Mouse (Mus musculus) forebrain, embryonic 11.5 days (tissue): ENCODE measurements around the gene Atad3a. TPM values are rescaled to one million over a fixed set of nuclear protein-coding genes. Genes with fewer than 3 reads are reported as not detected.

Experiments
- ATAC-seq: fragments of 200-750 bp; cut with Nextera tagmentation; replicated peaks from 2 replicates; pipeline ENCODE4 v1.8.0; 2017; ENCODE audit warnings: moderate TSS enrichment; ENCODE audit not compliant: low FRiP score
- DNase-seq: peaks from one replicate; pipeline ENCODE4 v3.0.0-alpha.2; 2017; ENCODE audit warnings: low spot score
- H3K27ac ChIP-seq: fragments of 300-500 bp; sonication (generic); 2 replicates; pipeline ENCODE4 v1.5.1; 2014; ENCODE audit warnings: low read depth, low read length
- H3K27me3 ChIP-seq: fragments of 300-500 bp; sonication (generic); 2 replicates; pipeline ENCODE4 v1.6.1; 2014; ENCODE audit warnings: mild to moderate bottlenecking, low read length, mixed read lengths; ENCODE audit not compliant: control insufficient read depth, insufficient read depth
- H3K36me3 ChIP-seq: fragments of 300-500 bp; sonication (generic); 2 replicates; pipeline ENCODE4 v1.6.1; 2014; ENCODE audit warnings: mild to moderate bottlenecking, low read length, moderate library complexity, mixed read lengths; ENCODE audit not compliant: control insufficient read depth, insufficient read depth
- H3K4me1 ChIP-seq: fragments of 300-500 bp; sonication (generic); replicated peaks from 2 replicates; pipeline ENCODE4 v1.6.1; 2014; ENCODE audit warnings: low read length, mixed read lengths; ENCODE audit not compliant: control insufficient read depth, insufficient read depth
- H3K4me2 ChIP-seq: fragments of 300-500 bp; sonication (generic); 2 replicates; pipeline ENCODE4 v1.6.1; 2014; ENCODE audit warnings: low read depth, mild to moderate bottlenecking, low read length, moderate library complexity, mixed read lengths; ENCODE audit not compliant: severe bottlenecking
- H3K4me3 ChIP-seq: fragments of 300-500 bp; sonication (generic); 2 replicates; pipeline ENCODE4 v1.5.1; 2014; ENCODE audit warnings: low read depth, low read length
- H3K9ac ChIP-seq: fragments of 300-500 bp; sonication (generic); 2 replicates; pipeline ENCODE4 v1.6.1; 2014; ENCODE audit warnings: low read length
- H3K9me3 ChIP-seq: fragments of 300-500 bp; sonication (generic); 2 replicates; pipeline ENCODE4 v1.6.1; 2016; ENCODE audit warnings: low read length, mixed read lengths; ENCODE audit not compliant: control insufficient read depth
- WGBS: fragments of 180-500 bp; shearing (Covaris S2); extraction: QIAGEN DNeasy Blood & Tissue Kit; methylation state at CpG from one replicate; pipeline ENCODE4 v1.1.7; 2014; 5-methylcytosine and 5-hydroxymethylcytosine counted together
- polyA plus RNA-seq: library from polyadenylated mRNA; unstranded; fragments of >200 nt; fragmentation: Nextera tagmentation; extraction: Ambion mirVana; gene quantifications from 2 replicates; pipeline ENCODE4 v1.2.1, GENCODE M21; 2014

The Atad3a gene
- polyA plus RNA-seq, 1 experiment from 2014 or later, result 104 TPM

GRCm38 (mm10) chr4:155771706-155772105 is 10.8 kb upstream of the Atad3a start:
- peaks cover 9% of the 10 kb centered on the region for H3K27me3 ChIP-seq
- 86% methylated on average over 2 of the region's 2 CpGs for WGBS
- ATAC-seq, result no peak

DNA sequence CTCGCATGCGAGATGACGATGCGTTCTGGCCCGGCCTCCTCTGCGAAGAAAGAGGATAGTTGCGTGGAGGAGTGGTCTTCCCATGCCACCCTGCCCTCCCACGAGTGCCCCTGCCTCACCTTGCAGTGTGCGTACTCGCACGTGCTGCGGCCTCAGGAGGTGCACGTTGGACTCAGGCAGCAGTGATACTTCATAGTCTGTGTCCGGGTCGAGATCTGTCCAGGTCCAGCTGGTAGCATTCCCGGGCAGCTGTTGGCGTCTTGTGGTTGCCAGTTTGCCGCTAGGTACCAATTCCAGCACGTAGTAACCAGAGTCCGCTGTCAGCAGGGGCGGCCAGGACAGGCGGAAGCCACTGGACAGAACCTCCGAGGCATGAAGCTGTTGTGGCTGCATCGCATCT is 9.7 kb upstream of the Atad3a start:
- Histone ChIP-seq H3K9ac (peak overlapping the region; percentile 77), H3K4me1 (peaks cover 11% of the 10 kb centered on the region; the same call in 1 of the 2 replicates), H3K27ac (no peak overlapping the region), H3K27me3 (peaks cover 9% of the 10 kb centered on the region), H3K4me3 (peak overlapping the region; percentile 41), H3K36me3 (no peaks in the 10 kb centered on the region), H3K9me3 (no peaks in the 10 kb centered on the region), H3K4me2 (peak overlapping the region; percentile 65)
- WGBS, result 39% methylated on average over 23 of the region's 24 CpGs
- ATAC-seq (no peak), DNase-seq (no peak)

More at GRCm38 (mm10) chr4:155771706-155772105, 10.8 kb upstream of the Atad3a start:
- H3K4me3 ChIP-seq, result no peak overlapping the region
- no peaks in the 10 kb centered on the region for H3K9me3 ChIP-seq
- no peak overlapping the region for H3K9ac ChIP-seq
- no peak overlapping the region for H3K27ac ChIP-seq
- peaks cover 11% of the 10 kb centered on the region; the same call in 1 of the 2 replicates for H3K4me1 ChIP-seq
- no peaks in the 10 kb centered on the region for H3K36me3 ChIP-seq
- no peak overlapping the region for H3K4me2 ChIP-seq
- no peak for DNase-seq

DNA sequence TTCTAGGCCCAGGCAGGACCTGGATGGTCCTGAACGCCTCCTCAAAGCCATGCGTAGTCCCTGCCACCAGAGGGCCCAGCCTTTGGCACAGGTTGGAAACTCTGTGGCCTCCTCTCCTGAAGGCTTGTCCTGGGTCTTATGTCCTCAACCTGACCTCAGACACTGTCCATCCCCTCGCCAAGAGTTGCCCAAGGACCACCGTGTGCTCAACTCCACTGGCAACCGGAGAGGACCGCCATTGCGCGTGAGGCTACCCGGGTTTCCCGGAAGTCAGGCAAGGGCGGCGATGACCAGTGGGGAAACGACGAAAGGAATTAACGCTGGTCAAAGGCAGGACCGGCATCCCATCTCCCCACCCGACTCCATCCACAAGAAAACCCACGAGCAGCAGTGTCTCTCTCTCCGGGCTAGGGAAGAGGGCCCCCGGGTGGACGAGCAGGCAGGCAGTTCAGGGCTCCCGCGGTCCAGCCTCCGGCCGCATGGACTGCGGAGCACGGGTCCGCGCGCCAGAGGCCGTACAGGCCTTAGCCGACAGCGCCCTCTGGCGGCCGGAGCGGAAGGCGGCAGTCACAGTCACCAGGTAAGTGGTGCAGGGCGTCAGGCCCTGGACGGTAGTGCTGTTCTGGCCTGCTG is 9.1 kb upstream of the Atad3a start:
- Histone ChIP-seq H3K4me1 (peaks cover 11% of the 10 kb centered on the region; the same call in 1 of the 2 replicates), H3K36me3 (no peaks in the 10 kb centered on the region), H3K9me3 (no peaks in the 10 kb centered on the region), H3K27me3 (peaks cover 9% of the 10 kb centered on the region), H3K9ac (peak overlapping the region; percentile 77), H3K4me2 (peak overlapping the region; percentile 65), H3K4me3 (peak overlapping the region; percentile 41), H3K27ac (no peak overlapping the region; the same call in 1 of the 2 replicates)
- DNase-seq (peak; percentile 95), ATAC-seq (peak; percentile 91)
- under 1% methylated on average over 39 of the region's 39 CpGs for WGBS

DNA sequence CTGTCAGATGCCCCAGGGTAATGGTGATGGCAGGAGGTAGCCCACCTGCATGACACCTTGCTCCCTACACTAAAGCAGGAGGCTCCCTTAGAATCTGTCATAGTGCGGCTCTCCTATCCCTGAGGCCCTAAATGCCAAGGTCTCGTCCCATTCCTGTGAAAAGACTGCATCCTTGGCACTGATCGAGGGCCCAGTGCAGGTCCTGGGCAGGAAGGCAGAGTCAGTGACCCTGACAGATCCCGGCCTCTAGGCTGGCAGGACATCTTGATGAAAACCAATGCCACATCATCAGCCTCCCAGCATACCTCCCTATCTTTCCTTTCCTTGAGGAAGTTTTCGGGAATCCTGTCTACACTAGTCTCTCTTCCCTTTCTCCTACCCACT is 8.6 kb upstream of the Atad3a start:
- Histone ChIP-seq H3K27me3 (peaks cover 9% of the 10 kb centered on the region), H3K9me3 (no peaks in the 10 kb centered on the region), H3K36me3 (no peaks in the 10 kb centered on the region), H3K9ac (peak overlapping the region; percentile 77), H3K4me1 (peaks cover 8% of the 10 kb centered on the region; the same call in 1 of the 2 replicates), H3K27ac (no peak overlapping the region; the same call in 1 of the 2 replicates), H3K4me3 (peak overlapping the region; percentile 41), H3K4me2 (peak overlapping the region; percentile 65)
- WGBS, result 61% methylated on average over 5 of the region's 5 CpGs
- ATAC-seq (no peak), DNase-seq (no peak)

DNA sequence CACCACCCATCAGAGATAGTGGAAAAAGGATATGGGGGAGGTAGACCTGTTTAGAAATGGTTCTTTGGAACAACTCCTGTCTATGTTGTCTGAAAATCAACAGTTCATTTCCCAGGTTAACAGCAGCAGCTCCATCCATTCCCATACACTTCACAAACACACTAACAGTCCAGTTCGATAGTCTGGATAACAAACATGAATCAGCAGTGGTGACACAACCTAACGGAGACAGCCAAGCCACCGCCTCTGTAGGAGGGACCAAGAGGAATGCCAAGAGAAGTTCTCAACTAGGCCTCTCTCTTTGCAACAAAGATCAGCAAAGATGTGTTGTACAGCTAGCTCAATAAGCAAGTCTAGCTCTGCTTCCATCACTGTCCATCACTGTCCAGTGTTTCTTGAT is 1.5 kb upstream of the Atad3a start:
- WGBS, result 93% methylated on average over 3 of the region's 3 CpGs
- DNase-seq, result no peak
- Histone ChIP-seq H3K27ac (no peak overlapping the region), H3K9ac (no peak overlapping the region), H3K9me3 (no peaks in the 10 kb centered on the region), H3K4me2 (no peak overlapping the region), H3K27me3 (no peaks in the 10 kb centered on the region), H3K4me1 (peaks cover 10% of the 10 kb centered on the region), H3K36me3 (no peaks in the 10 kb centered on the region), H3K4me3 (no peak overlapping the region)
- ATAC-seq, result no peak

DNA sequence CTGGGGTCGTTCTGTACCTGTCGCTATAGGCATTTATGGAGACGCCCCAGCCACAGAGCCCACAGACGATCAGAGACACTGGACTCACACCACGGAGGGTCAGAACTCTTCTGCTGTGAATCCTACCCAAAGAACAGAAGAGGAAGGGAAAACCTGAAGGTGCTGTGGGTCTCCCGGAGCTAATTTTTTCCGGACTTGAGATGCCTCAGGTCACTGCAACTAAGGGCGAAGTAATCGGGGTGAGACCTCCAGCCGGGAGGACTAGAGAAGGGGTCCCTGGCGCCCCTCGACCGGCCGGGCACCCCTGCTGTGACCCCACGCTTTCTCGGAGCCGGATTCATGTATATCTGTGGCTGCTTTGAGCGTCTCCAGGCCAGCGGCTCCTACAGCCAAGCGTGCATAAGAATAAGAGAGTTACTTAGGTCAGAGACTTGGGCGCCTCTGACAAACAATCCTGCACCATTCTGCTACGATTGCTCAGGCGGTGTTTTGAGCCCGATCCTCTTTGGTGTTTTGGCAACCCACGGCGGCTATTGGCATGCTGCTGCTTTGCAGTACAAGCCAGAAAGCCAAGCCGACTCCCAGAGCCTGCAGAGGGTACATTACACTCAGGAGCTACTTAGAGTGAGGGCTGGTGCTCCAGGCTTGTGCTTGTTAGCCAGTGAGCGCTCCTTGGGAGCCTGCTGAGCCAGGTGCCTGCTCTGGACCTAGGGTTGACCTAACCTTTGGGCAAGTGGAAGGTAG is 635 bp upstream of the Atad3a start:
- ATAC-seq, result 0 out of 2 replicates have a peak, but pooled peaks have one; percentile 2
- no peaks in the 10 kb centered on the region for H3K9me3 ChIP-seq
- H3K4me1 ChIP-seq, result peaks cover 10% of the 10 kb centered on the region
- H3K36me3 ChIP-seq, result no peaks in the 10 kb centered on the region
- H3K27me3 ChIP-seq, result no peaks in the 10 kb centered on the region
- peak overlapping the region; percentile 91 for H3K4me2 ChIP-seq
- no peak overlapping the region for H3K27ac ChIP-seq
- peak overlapping the region; percentile 76 for H3K9ac ChIP-seq
- peak overlapping the region; percentile 81 for H3K4me3 ChIP-seq
- DNase-seq, result no peak
- WGBS, result 3% methylated on average over 28 of the region's 28 CpGs

DNA sequence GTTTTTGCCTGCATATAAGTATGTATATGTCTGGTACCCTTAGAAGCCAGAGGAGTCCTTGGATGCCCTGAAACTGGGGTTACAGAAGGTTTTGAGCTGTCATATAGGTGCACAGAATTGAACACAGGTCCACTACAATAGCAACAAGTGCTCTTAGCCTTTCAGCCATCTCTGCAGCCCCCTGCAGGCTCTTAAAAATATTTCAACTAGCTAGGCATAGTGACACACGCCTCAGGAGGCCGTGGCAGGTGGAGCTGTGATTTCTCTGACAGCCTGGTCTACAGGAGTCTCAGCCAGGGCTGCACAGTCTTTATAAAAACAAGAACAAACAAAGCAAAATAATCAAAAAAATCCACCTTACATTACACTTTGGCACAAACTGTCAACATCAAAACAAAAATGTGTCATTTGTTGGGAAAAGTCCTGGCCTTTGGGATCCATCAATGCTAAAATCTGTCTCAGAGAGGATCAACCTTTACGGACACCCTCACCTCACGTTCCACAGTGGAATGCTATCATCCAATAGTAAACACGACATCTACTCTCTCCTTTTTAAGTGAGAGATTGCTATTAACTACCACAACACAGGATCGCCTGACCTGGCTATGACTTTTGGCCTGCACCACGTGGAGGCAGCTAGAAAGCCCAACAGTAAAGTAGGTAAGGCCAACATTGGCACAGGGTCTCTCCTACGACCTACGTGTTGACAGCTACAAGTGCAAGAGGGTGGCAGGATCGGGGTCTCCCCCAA is 856 bp downstream of the Atad3a start:
- Histone ChIP-seq H3K36me3 (peaks cover 3% of the 10 kb centered on the region; the same call in 1 of the 2 replicates), H3K4me3 (peak overlapping the region; percentile 81), H3K9me3 (no peaks in the 10 kb centered on the region), H3K27ac (no peak overlapping the region), H3K27me3 (no peaks in the 10 kb centered on the region), H3K9ac (peak overlapping the region; percentile 76), H3K4me2 (peak overlapping the region; percentile 62), H3K4me1 (peaks cover 10% of the 10 kb centered on the region)
- DNase-seq, result no peak
- no peak for ATAC-seq
- WGBS, result 7% methylated on average over 10 of the region's 10 CpGs

DNA sequence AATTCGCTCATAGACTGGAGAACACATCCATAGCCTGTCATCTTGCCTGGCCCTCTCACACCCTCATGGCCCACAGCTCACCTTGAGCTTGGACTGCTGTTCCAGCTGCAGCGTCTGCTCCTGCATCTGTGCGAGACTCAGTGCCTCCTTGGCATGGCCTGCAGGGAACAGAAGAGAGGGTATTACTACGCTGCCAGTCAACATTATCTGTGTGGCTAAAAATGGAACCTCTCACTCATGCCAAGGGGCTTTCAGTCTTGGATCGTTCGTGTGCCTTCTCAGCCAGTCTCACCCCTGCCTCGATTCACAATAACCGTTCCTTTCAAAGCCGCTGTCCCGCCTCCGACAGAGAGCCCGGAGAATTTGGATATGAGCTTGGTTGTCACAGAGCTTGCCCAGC is 3.9 kb downstream of the Atad3a start:
- DNase-seq (no peak), ATAC-seq (no peak)
- Histone ChIP-seq H3K9ac (no peak overlapping the region), H3K9me3 (no peaks in the 10 kb centered on the region), H3K4me1 (peaks cover 10% of the 10 kb centered on the region), H3K4me3 (no peak overlapping the region), H3K27ac (no peak overlapping the region), H3K4me2 (no peak overlapping the region), H3K36me3 (peaks cover 9% of the 10 kb centered on the region; the same call in 1 of the 2 replicates), H3K27me3 (no peaks in the 10 kb centered on the region)
- 95% methylated on average over 12 of the region's 12 CpGs for WGBS
